Mouse (Mus musculus) ES-Bruce4 (cell line): ENCODE results near the gene Mid1.
"Not testable (repeated sequence)": the region's sequence is repeated elsewhere in the genome, so short reads cannot be mapped to it uniquely, and the experiment has no call there.

Experiments used
- CTCF ChIP-seq: IDR thresholded peaks from one replicate; pipeline ENCODE4 v1.8.1; 2011; ENCODE audit warnings: low read depth, low read length
- POLR2A ChIP-seq: IDR thresholded peaks from one replicate; pipeline ENCODE4 v1.8.1; 2011; ENCODE audit warnings: low read length; ENCODE audit not compliant: insufficient read depth

DNA sequence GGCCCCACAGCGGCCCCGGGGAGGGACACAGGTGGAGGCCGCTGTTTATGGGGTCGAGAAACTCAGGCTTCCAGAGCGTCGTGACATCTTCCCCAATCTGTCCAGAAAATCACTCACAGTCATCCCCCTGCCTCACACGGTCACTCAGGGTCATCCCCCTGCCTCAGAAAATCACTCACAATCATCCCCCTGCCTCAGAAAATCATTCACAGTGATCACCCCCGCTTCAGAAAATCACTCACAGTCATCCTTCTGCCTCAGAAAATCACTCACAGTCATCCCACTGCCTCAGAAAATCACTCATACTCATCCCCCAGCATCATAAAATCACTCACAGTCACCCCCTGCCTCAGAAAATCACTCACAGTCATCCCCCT, 304.2 kb downstream of the Mid1 start:
- not testable (repeated sequence) for TF ChIP-seq POLR2A, CTCF
